Mouse (Mus musculus) MEL-GATA-1-ER (cell line): ENCODE results near the gene Pik3r4.

ENCODE experiments used
- DNase-seq: peaks from one replicate; pipeline ENCODE4 v3.0.0-alpha.2; 2012; ENCODE audit warnings: low read depth; ENCODE audit errors: extremely low read depth

The Pik3r4 gene

DNA sequence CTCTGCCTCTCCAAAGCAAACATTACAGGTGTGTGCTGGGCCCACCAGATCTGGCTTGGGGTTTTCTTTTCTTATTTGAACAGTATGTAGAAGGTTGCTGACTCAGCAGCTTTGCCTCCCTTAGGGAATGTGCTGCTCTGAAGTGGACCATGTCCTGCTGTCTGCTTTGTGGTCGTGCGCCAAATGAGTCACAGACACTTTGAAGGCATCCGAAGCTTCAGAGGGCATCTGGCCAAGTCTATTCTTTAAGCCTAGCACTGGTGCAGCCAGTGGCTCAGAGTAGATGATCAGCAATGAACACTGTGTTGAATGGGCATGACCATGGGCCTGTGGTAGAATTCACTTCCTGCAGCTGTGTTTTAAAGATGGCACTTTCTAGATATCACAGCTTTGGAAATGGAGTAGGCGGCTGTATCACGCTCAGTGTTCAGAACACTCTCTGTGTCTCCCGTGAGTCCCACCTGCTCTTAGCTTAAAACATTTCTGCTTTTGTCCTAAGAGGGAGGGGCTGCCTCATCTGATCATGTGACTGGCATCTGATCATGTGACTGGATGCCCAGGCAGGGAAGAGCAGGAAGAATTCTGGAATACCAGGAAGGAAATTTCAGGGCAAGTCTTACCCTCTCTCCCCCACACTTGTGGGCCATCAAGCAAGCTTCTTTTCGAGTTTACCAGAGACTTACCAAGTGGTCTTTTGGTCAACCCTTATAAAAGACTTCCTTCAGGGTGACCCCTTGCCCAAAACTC is 54.2 kb downstream of the Pik3r4 start:
- no peak for DNase-seq

DNA sequence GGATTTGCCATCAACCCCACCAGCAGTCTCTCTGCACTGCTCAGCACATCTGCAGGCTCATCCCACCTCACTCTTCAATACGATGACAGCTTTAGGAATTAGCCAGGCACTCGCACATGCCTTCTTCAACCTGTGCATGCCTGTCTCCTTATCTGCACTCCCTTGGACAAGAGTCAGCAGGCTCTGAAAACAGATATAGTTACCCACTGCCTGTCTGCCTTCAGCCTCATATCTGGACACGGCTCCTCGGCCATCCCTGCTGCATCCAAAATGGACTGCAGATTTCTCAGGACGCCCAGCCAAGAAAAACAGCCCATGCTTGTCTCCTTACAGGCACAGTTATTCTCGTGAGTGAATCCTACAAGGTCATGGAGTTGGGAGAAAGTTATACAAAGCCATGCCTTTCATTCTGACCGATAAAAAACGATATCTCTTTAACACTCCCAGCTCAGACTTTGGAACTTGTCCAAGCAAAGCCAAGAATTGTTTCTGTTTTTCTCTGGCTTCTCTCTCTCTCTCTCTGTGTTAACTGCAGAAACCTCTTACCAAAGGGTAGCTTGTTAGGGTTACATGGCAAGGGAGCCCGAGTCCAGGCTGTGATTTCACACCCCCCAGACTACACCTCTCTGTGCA is 55.1 kb downstream of the Pik3r4 start:
- no peak for DNase-seq

DNA sequence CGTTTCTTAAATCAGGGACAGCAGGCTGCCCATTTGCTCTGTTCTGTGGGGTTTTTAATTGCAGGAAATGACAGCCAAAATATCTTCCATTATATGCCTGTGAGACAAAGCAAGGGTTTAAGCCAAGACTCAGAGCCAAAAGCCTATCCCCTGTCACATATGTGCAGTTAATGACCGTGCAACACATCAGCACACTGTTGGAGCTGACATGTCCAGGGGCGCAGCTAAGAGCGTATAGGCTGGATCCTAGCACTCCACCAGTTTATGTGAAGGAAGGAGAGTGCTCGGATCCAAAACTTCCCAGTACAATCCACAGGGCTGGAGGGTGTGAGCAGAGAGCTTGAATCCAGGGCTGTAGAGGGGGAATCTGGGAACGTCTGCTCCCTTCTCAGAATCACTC is 57.9 kb downstream of the Pik3r4 start:
- no peak for DNase-seq

DNA sequence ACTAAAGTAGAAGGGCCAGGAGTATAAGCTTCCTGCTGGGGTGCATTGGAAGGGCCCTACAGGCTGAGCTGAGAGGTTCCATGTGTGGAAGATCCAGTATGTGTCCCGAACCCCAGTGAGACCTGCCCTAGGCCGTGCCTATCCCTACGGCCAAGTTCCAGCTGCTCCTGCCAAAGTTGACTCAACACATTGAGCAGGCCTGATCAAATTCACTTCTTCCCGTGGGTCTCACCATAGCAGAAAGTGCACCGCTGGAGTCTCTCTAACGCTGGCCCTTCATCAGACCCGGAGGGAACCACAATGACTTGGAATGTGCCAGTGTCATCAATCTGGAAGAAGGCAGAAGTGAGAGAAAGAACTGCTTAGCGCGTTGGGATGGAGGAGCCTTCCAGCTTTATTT is 59.2 kb downstream of the Pik3r4 start:
- DNase-seq: no peak

DNA sequence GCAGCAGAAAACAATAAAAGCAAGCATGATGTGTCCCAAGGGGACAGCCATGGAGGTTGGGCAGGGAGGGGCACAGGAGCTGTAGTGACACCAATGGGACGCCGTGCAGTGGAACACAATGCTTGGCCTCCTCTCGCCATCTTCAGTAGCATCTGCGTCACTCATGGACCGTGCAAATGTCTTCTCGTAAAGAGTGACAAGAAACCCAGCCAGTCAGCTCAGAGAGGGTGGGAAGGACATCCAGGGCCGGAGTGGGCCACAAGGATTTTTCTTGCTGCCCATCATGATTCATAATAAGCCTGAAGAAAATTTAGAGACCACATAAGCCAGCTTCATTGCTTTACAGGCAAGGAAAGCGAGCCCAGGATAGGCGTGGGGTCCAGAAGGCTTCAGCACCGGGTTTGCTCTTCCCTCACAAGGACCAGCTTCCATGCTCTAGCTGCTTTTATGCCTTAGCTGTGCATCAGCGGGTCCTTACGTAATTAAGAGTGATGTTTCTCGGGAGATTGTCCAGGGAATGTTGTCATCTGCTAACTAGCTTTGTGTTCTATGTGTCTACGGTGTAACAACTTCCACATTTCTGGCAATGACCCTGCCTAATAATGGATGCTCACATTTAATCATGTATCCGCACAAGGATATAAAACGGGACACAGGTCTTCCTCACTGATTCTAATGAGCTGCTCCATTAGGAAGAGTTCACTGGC is 61.6 kb downstream of the Pik3r4 start:
- no peak for DNase-seq

DNA sequence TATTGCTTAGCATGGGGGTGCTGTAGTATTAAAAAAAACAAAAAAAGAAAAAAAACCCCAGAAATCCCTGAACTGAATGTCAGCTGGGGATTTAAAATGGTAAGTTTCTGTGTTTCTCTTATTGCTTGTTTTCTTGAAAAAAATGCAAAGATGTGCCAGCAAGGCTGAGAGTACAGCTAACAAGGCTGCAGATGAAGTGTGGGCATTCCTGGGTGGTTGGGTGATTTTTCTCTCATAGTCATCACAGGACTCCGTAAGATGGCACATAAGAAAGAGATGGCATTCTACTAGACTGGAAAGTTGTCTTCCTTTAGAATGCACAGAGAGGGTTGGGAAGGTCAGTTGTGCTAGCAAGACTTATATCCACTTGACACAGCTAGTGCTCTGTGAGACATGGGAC is 62.2 kb downstream of the Pik3r4 start:
- no peak for DNase-seq

DNA sequence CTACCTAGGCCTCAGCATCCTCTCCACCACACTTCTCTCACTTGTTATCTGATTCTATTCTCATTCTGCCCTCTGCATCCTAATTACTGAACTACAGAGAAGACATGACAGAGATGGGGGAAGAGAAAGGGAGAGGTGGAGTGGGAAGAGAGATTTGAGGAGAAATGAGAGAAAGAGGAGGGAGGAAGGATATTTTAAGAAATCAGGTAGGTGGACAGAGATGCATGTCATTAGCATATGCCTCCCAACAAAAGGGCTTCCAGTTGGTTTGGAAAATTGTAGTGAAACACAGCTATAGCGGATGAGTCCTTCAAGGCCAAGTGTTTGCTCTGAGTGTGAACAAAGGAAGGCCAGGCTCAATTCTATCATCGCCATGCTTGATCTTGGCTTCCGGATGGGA is 69.3 kb downstream of the Pik3r4 start:
- DNase-seq: no peak

DNA sequence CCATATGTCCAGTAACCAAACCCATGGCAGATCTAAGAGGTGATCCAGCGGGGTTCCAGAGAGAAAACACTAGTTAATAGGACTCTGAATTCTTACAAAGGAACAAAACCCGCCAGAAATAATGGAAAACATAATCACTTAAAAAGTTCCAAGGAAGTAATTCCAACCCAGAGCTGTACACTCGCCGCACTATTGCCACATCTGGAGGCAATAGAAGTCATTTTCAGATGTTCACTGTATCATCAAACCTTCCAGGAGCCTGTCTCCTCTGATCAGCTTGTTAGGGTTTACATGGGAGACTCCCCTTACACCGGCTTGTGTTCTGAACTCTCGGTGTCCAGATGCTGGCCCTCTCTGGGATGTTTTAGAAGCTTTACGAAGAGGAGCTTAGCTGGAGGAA is 76.6 kb downstream of the Pik3r4 start:
- DNase-seq: no peak

DNA sequence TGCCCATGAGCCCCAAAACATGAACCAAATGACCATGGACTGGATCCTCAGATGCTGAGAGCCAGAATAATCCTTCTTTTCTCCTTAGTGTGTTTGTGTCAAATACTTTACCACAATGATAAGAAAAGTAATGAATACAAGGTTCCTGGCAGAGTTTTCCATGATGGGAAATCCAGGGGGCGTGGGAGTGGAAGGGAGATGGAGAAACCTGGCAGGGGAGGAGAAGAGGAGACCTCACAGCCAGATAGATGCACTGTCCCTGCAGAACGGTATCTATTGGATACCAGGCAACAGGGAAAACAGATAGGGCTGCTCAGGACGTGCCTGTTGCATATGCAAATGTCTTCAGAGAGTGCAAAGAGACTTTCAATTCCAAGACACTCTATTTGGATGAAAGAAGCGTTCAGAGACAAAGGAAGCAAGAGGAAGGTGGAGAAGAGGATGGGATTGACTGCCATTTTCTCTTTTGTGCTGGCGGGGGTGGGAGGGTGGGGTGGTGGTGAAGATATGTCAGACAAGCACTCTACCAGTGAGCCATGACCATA is 77.1 kb downstream of the Pik3r4 start:
- no peak for DNase-seq

DNA sequence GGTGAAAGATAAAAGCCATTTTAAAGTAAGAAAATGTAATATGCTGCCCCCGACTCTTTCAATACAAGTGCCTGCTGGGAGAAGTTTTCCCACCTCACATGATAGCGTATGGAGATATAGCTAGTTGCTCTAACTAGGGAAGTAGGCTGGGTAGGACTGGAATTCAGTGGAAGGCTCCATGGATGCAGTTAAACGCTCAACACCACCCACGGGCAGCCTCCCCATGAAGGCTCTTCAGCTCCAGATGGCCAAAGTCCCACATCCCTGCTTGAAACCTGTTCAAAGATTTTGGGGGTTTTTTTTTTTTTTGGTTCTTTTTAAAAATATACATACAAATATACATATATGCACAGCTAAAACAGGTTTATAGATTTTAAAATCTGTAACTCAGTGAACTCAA is 77.7 kb downstream of the Pik3r4 start:
- no peak for DNase-seq

DNA sequence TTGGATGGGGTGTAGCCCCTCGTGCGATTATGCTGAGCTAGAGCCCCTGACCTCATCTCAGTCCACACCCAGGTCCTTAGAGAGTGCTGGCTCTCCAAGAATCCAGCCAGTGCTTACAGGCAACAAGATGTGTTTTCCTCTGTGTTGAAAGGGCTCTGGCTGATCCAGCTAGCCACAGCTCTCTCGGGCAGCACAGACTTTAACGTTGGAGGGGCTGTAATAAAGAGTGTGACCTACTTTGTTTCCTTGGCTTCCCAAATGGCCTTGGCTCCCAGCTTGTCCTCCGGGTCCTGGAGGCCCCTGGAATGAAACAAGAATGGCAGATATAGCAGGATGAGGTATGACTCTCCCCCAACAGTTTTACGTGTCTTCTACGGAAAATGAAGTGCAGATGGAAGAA is 89.2 kb downstream of the Pik3r4 start:
- no peak for DNase-seq

DNA sequence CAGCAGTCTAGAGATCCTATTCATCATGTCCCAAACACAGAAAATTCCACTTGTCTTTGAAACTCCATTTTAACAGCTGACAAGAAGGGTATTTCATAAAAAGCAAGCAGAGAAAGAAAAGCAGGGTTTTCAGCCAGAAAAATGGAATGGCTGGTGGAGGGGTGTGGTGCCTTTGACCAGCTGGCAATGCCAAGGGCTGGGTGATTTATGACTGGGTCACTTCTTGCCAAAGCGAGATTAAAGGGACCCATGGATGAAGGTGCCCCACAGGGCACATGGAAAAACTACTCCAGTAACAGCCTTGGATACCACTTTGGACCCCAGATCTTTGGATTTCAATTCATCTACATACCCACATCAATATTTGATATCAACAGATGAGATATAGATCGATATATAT is 91.9 kb downstream of the Pik3r4 start:
- no peak for DNase-seq

DNA sequence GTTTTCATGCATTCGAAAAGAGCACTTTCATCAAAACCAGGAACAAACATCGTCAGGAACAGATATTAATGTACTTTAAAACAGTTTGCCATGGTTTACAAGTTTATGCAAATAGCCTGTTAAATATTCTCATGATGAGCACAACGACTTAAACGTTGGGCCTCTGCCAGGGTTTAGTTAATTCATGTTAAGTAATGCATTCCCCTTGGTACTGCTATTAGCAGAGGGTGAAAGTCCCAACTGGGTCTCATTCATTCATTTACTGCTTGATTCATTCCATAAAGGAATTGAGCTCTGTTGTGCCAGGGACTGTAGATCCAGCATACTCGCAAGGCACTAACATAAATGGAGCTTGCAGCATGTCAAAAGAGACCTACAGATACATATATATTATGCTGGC is 92.4 kb downstream of the Pik3r4 start:
- DNase-seq: no peak
